Mouse (Mus musculus) heart, adult 2 months (tissue): ENCODE measurements at regions not wholly inside any gene's neighbourhood (a gene's known extent, or its start where the extent isn't known, plus 50 kb on each side); places are given as distances from the start of the nearest gene placed in this dataset.

Source experiments
- DNase-seq, 2 experiments: peaks; one replicate each; pipeline ENCODE4 v3.0.0; 2021
- H3K27ac ChIP-seq: fragments of 200-600 bp; 2 replicates; pipeline ENCODE4 v1.8.1; 2022
- H3K27me3 ChIP-seq: fragments of 200-500 bp; 2 replicates; pipeline ENCODE4 v1.6.1; 2012; ENCODE audit warnings: mild to moderate bottlenecking, low read length, inconsistent platforms, mixed read lengths; ENCODE audit not compliant: control insufficient read depth, insufficient read depth
- H3K36me3 ChIP-seq: fragments of 200-500 bp; 2 replicates; pipeline ENCODE4 v1.6.1; 2012; ENCODE audit warnings: low read length, inconsistent platforms; ENCODE audit not compliant: control insufficient read depth, insufficient read depth
- H3K4me1 ChIP-seq: fragments of 200-500 bp; 2 replicates; pipeline ENCODE4 v1.6.1; 2011; ENCODE audit warnings: low read length; ENCODE audit not compliant: control insufficient read depth, insufficient read depth
- H3K4me3 ChIP-seq: fragments of 200-600 bp; 2 replicates; pipeline ENCODE4 v1.8.1; 2022
- H3K79me2 ChIP-seq: fragments of 200-500 bp; replicated peaks from 2 replicates; pipeline ENCODE4 v1.6.1; 2012; ENCODE audit warnings: mild to moderate bottlenecking, inconsistent platforms, low read length, moderate library complexity, mixed read lengths; ENCODE audit not compliant: control insufficient read depth, insufficient read depth
- H3K9ac ChIP-seq: fragments of 200-500 bp; 2 replicates; pipeline ENCODE4 v1.6.1; 2012; ENCODE audit warnings: low read depth, mild to moderate bottlenecking, control low read depth, inconsistent platforms, low read length, mixed read lengths
- CTCF ChIP-seq: fragments of 200-600 bp; IDR thresholded peaks from 2 replicates; pipeline ENCODE4 v1.8.1; 2022; ENCODE audit warnings: antibody characterized with exemption, mild to moderate bottlenecking, moderate library complexity
- EP300 ChIP-seq: fragments of 200-500 bp; IDR thresholded peaks from 2 replicates; pipeline ENCODE4 v1.6.1; 2011; ENCODE audit warnings: low read depth, low read length, control low read depth; ENCODE audit not compliant: insufficient read depth
- POLR2A ChIP-seq: fragments of 200-500 bp; IDR thresholded peaks from 2 replicates; pipeline ENCODE4 v1.6.1; 2011; ENCODE audit warnings: mild to moderate bottlenecking, low read depth, low read length, control low read depth; ENCODE audit not compliant: insufficient read depth
- WGBS: fragments of 180-500 bp; shearing (Covaris S2); methylation state at CpG from one replicate; pipeline ENCODE4 v1.1.7; 2018; 5-methylcytosine and 5-hydroxymethylcytosine counted together
- intact Hi-C: fragments of 180-260 bp; cut with DNase I; formaldehyde crosslinking; loops from one replicate; pipeline ENCODE4 v1.15.1; 2025

- H3K27ac ChIP-seq, result peak overlapping the region; percentile 16; the same call in 1 of the 2 replicates
- TF ChIP-seq POLR2A (no peak), EP300 (no peak), CTCF (no peak)
- 19% methylated on average over 6 of the region's 6 CpGs for WGBS
- H3K4me1 ChIP-seq, result no peaks in the 10 kb centered on the region
- no peaks in the 10 kb centered on the region for H3K79me2 ChIP-seq
- DNase-seq, result peak in 1 of 2 experiments; percentile 29
- intact Hi-C loops, result no loop called here
- no peak overlapping the region for H3K4me3 ChIP-seq
- H3K36me3 ChIP-seq, result no peaks in the 10 kb centered on the region
- no peak overlapping the region for H3K9ac ChIP-seq
- H3K27me3 ChIP-seq, result no peaks in the 10 kb centered on the region
These were observed 150.3 kb downstream of the Tgfb2 start for GRCm38 (mm10) chr1:186555441-186555975.

GRCm38 (mm10) chr1:186554520-186555010 lies 151.2 kb downstream of the Tgfb2 start:
- Histone ChIP-seq H3K27me3 (no peaks in the 10 kb centered on the region), H3K9ac (no peak overlapping the region), H3K4me3 (no peak overlapping the region), H3K27ac (no peak overlapping the region), H3K79me2 (no peaks in the 10 kb centered on the region), H3K36me3 (no peaks in the 10 kb centered on the region), H3K4me1 (peaks cover 1% of the 10 kb centered on the region)
- 74% methylated on average over 7 of the region's 7 CpGs for WGBS
- no peak for DNase-seq
- intact Hi-C loops, result no loop called here
- no peak for TF ChIP-seq POLR2A
- TF ChIP-seq CTCF, result no peak
- TF ChIP-seq EP300, result no peak

GRCm38 (mm10) chr1:186552689-186553088 lies 153.1 kb downstream of the Tgfb2 start:
- no peak overlapping the region for H3K4me3 ChIP-seq
- H3K36me3 ChIP-seq, result no peaks in the 10 kb centered on the region
- H3K27me3 ChIP-seq, result no peaks in the 10 kb centered on the region
- no peak for DNase-seq
- WGBS, result 65% methylated on average over 7 of the region's 7 CpGs
- no peak overlapping the region for H3K9ac ChIP-seq
- H3K27ac ChIP-seq, result no peak overlapping the region
- peaks cover 1% of the 10 kb centered on the region for H3K4me1 ChIP-seq
- no peak for TF ChIP-seq EP300
- intact Hi-C loops, result no loop called here
- H3K79me2 ChIP-seq, result no peaks in the 10 kb centered on the region

GRCm38 (mm10) chr1:186550265-186550885 lies 155.4 kb downstream of the Tgfb2 start:
- no peaks in the 10 kb centered on the region for H3K79me2 ChIP-seq
- H3K27me3 ChIP-seq, result no peaks in the 10 kb centered on the region
- no peak overlapping the region for H3K9ac ChIP-seq
- intact Hi-C loops, result no loop called here
- TF ChIP-seq CTCF (peak; percentile 68), POLR2A (no peak)
- H3K4me3 ChIP-seq, result no peak overlapping the region
- 66% methylated on average over 7 of the region's 7 CpGs for WGBS
- H3K4me1 ChIP-seq, result peaks cover 1% of the 10 kb centered on the region
- no peak overlapping the region for H3K27ac ChIP-seq
- no peaks in the 10 kb centered on the region for H3K36me3 ChIP-seq
- DNase-seq, result peak; percentile 21 to 51

- intact Hi-C loops, result no loop called here
- 94% methylated on average over 12 of the region's 12 CpGs for WGBS
- DNase-seq, result no peak
- Histone ChIP-seq H3K27ac (no peak overlapping the region), H3K4me3 (no peak overlapping the region), H3K36me3 (no peaks in the 10 kb centered on the region), H3K9ac (no peak overlapping the region), H3K79me2 (no peaks in the 10 kb centered on the region), H3K4me1 (peaks cover 1% of the 10 kb centered on the region), H3K27me3 (no peaks in the 10 kb centered on the region)
- TF ChIP-seq POLR2A (no peak), EP300 (no peak), CTCF (no peak)
These were observed 156.6 kb downstream of the Tgfb2 start for GRCm38 (mm10) chr1:186549207-186549606.

GRCm38 (mm10) chr1:186546386-186547185 lies 159.2 kb downstream of the Tgfb2 start:
- Histone ChIP-seq H3K4me1 (peaks cover 1% of the 10 kb centered on the region), H3K79me2 (no peaks in the 10 kb centered on the region), H3K36me3 (no peaks in the 10 kb centered on the region), H3K9ac (no peak overlapping the region), H3K27ac (no peak overlapping the region), H3K4me3 (no peak overlapping the region), H3K27me3 (no peaks in the 10 kb centered on the region)
- TF ChIP-seq EP300 (no peak), POLR2A (no peak), CTCF (no peak)
- DNase-seq, result no peak
- 50% methylated on average over 22 of the region's 22 CpGs for WGBS
- intact Hi-C loops, result no loop called here
